Mouse (Mus musculus): Measurements from ENCODE around the gene Samm50.

Gene Samm50

DNA sequence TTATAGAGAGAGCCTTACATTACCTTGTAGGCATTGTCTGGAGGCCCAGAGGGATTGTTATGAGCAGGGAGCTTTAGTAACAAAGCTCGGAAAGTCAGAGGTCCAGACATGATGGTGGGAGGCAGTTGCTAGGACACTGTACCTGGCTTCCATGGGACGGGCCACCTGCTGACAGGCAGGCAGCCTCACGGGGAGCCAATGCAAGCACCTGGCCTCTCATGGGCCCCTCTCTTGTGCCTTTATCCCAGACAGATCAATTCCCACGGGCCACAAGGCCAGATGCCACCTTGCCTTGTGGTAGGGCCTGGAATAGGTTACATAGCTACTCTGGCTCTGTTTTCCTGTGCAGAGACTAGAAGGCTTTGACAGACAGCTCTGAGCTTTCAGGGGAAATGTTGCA is 19.5 kb downstream of the Samm50 start:
- peak; percentile 33 for DNase-seq (ENCODE audit: low spot score)

DNA sequence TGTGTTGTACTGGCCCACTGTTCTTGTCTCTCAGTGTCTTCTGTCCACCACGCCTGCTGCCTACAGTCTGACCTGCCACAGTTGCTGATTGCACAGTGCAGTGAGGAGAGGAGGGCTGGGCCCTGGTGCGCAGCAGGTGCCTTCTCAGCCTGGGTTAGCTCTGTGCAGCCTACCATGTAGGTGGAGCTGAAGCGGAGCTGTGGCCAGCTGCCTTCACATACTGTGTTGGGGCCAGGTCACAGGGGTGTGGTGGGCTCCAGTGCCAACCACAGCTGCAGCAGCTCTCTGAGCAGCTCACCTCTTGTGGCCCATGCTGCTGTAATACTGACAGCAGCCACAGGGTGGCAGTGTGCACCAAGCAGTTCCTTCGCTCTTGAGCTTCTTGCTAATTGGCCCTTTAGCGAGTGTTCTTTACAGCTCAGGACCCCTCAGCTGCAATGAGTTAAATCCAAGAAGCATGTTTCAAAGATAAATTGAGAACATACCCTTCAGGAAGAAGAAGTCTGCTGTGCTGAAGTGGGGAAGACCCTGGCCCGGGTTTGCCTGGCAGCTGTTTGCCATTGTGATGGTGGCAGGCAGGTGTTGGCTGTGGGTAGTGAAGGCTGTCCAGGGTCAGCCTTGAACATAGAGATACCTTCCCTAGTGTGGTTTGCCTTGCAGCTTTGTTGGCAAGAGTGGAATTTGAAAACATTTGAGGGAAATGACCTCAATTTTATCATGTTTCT is 20.2 kb downstream of the Samm50 start:
- DNase-seq (ENCODE audit: low spot score), result peak; percentile 93

DNA sequence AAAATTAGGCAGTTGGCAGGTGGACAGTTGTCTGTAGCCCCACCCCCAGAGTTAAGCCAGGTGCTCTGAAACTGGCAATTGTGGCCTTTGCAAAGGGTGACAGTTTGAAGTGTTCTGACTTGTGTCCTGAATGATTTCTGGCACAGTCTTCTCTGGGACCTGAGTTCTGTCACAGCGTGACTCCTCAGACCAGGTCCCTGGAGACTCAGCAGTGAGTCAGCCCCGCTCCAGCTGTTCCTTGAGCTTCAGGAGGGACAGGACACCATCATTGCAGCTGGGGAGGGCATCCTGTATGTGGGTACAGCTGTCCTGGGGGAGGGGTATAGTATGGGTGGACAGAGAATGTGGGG is 20.7 kb downstream of the Samm50 start:
- peak; percentile 82 for DNase-seq (ENCODE audit: low spot score)

DNA sequence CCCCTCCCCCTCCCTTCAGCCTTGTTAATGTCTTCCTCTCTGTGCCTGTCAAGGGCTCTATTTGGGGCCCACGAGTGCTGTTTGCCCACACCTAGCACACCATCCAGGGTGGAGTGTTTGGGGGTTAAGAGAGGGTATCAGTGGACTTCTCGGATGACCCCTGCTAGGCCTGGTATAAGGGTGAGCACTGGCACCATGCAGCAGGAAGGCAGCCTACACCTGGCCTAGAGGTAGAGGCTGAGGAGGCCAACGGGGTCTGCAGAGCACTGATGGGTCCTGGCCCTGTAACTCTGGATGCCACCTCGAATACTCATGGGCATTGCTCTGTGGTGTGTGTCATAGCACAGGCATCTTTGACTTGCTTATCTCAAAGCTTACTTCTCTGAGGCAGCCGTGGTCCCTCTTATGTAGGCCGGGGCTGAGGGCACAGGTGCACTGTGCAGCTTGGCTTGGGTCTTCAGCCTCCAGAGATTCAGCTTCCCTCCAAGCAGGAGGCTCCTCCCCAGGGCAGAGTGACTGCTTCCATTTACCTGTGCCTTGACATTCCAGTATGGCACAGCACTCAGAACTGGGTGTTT is 21.2 kb downstream of the Samm50 start:
- DNase-seq (ENCODE audit: low spot score), result no peak

DNA sequence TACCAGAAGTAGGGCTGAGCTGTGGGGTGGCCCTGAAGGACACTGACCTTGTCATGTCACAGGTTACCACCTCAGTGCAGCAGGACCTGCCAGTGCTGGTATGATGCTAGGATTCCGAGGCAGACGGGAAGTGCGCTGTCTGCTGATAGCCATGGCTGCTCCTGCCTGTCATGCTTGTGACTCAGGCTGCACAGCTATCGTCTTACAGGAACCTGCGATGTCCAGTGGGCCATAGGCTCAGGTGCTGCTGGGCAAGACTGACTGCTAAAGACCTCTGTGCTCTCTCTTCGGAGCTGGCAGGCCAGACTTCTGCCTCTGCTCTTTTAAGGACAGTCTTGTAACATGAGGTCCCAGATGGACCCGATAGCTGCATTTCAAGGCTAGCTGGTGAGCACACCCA is 22.4 kb downstream of the Samm50 start:
- DNase-seq (ENCODE audit: low spot score), result no peak

DNA sequence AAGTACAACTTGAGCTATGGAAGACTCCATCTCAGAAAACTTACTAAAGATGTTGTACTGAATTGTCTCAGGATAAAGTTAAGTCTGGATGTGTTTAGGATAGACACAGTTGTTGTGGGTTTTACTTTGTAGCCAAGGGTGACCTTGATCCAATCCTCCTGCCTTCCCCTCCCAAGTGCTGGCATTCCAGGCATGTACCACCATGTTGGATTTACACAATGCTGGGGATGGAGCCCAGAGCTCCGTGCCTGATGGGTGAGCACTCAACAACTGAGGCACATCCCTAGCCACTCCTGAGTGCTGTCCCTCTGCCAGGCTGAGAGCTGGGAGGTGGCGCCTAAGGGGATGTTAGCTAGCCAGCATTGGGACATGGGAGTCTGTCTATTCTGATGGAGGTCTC is 23.2 kb downstream of the Samm50 start:
- no peak for DNase-seq (ENCODE audit: low spot score)

DNA sequence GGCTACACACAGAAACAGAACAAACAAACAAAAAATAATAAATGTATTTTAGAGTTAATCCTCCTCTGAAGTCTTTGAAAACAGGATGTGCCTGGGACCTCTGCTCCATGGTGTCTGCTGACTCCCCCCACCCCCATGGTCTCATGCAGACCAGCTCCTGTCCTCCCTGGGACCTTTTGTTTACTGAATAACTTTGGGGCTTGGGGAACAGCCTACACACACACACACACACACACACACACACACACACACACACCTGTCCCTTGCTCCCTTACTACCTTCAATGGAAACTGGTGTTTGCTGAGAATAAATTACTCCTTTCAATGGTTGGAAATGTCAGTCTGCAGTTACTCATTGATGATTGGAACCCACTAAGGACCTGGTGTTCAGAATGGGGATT is 24.0 kb downstream of the Samm50 start:
- DNase-seq (ENCODE audit: low spot score), result no peak

DNA sequence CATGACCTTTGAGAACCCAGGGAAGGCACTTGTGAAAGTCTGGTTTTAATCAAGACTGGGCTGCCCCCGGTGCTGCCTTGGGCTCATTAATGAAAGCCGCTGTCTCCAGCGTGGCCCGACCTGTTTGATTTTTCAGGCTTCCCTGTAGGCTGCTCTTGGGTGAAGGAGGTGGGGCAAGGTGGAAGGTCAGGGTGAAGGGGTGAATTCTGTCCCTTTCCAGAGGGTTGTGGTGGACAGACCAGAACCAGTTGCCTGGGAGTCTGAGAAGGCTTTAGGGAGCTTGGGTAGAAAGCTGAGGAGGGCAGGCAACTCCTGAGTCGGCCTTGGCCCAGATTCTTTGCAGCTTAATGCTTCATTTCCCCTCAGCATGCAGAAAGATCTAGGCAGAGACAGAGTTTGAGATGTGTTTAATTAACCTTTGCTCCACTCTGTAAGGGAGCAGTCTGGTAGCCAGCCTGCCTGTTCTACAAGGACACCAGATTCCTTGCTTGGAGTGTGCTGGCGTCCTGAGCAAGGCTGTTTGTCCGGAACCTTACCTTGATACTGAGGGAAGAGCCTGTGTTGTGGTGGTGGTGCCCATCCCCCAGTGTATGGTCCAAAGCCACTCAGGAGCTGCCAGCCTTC is 24.5 kb downstream of the Samm50 start:
- DNase-seq (ENCODE audit: low spot score), result no peak

DNA sequence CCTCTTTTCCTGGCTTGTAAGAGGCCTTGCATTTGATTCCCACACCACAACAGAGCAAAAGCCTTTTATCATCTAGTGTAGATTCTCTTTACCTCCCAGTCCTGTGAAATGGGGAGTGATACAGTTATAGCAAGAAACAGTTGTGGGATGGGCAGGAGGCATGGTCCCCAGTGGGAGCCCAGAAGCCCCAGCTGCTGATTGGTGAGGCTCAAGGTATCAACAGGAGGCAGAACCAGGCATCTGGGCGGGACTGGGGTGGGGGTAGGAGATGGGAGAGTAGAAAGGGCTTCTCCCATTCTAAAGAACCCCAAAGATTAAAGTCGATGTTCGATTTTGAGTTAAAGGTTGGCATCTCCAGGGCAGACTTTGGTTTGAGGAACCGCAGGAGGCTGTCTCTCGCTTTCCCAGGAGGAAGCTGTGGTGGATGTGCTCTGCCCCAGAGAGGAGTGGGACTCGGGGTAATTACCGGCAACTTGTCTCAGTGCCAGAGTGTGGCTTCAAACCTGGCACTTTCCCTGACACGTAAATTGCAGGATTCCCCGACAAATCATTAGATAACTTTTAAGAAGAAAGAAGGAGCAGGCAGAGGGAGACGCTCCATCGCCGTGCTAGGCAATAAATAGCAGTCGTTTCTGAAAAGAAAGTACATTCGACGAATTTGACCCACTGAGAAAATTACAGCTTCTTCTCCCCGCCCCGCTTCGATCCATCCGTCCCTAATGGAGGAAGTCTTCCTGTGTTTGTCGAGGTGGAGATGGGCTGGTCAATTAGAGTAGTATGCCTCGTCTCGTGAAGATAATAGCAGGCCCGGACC is 26.1 kb downstream of the Samm50 start:
- DNase-seq (ENCODE audit: low spot score), result no peak

DNA sequence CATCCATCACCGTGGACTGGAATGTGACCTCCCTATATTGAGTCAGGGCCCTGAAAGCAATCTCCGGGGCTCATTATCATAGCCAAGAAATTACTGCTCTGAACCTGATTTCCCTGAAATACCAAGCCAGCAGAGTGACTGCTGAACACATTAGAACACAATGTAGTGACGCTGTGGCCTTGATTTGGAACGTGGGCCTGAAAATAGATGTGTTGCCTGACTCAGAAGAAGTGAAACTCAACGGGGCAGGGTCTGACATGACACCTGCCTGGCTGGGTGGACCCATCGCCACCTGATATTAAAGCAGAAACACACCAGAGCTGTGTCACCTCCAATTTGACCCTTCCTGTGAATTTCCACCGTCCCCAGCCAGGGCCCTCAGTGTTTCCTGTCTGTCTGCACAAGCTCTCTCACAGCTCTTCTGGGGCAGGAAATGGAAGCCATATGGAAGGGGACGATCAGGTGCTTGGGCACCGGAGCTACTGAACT is 26.8 kb downstream of the Samm50 start:
- DNase-seq (ENCODE audit: low spot score), result no peak

DNA sequence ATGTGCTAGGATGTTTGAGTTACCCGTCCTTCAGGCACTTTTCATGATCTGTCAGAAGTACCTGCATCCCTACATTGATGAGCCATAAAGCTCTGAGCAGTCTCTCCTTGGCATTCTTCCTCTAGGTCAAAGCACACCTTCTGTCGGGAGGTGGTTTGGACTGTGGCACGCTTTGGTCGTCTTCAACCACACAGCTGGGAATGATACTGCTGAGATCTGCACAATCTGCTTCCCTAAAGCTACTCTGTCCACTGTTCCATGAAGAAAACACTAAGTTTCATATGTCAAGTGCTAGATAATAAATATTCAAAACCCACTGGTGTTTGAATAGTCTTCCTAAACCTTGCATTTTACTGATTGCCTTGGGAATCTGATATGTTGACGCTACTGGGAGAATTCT is 29.5 kb downstream of the Samm50 start:
- DNase-seq (ENCODE audit: low spot score), result no peak

DNA sequence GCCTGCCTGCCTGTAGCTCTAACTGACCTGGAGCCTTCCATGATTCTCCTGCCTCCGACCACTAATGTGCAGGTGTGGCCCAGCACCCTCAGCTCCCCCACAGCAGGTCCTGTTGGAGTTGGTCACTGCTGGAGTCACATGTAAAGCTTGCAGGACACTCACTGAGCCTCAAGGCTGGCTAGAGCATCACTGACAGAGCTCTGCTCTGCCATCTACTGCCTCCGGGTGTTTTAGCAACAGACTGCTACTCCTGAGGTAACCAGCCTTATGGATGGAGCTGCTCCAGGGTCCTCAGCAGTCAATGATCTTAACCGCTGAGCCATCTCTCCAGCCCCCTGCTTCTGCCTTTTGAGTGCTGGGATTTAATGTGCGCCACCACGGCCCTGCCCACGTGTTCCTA is 31.4 kb downstream of the Samm50 start:
- peak; percentile 59 for DNase-seq (ENCODE audit: low spot score)

DNA sequence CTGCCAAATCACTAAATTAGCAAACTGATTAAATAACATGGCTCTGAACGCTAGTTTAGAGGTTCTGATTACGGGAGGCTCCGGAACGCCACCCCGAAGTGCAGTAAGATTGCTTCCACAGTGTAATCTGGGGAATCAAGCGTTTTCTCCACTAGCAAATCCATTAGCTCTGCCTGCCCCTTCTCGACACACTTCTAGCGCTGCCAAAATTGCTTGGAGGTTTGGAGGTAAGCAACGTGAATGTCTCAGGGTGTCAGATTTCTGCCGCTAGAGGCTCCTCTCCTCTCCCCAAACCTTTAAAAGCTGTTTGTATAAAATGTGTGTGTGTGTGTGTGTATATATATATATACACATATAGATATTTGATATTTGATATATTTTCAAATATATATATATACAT is 32.7 kb downstream of the Samm50 start:
- no peak for DNase-seq (ENCODE audit: low spot score)

DNA sequence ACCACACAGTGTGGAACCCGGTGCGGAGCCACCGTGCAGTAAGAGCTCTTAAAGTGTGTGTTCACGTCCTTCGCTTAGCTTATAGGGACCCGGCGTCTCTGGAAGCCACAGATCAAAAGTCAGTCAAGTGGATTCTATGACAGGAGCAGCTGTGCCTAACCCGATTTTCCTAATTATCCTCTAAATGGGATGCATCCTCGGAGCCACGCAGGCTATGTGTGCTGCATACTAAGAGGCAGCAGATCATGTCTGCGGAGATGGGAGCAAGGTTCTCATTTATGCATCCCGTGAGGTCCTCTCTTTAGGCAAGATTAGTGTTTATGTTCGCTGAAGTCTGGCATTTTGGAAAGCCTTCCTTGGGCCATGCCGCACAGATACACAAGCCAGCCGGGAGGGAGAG is 34.9 kb downstream of the Samm50 start:
- peak; percentile 55 for DNase-seq (ENCODE audit: low spot score)

DNA sequence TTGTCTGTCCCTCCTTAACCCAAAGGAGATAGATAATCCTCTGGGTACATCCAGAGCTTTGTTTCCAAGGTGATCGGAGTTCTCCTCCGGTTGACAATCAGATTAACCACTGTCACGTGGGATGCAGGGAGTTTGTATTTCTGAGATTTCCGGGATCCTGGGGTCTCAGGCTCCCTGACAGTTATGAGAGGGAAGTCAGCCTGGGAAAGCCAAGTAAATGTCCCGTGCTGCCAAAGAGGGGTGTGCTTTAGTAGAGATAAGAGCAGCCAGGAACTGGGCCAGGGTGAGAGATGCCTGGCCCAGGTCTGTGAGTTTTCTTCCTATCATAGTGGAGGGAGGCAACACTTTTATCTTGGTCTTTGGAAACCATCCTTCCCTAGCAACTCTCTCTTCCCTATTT is 38.6 kb downstream of the Samm50 start:
- DNase-seq (ENCODE audit: low spot score), result no peak

DNA sequence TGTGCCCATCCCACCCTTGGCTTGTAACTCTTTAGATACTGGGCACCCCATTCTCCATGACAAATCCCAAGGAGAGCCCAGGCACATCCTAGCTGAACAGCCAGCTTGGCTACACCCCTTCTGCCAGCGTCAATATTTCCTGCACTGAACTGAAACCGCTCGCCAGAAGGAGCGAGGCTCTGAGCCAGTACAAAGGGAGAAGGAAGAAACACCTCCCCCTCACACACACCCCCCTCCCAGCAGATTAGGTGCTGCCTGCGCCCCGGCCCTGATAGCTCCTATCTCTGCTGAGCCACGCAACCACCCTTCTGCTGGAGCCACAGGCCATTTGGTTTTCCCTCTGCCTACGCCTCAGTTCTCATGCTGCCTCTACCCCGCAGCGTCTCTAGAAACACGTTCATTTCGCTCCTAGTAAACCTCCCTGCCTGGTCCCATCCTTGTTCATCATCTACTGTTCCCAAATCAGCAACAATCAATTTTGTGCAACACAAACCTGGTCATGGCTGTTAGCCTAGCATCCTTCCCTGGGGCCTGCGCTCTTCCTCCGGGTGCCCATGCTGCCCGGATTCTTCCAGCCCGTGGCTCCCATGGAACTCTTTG is 39.2 kb downstream of the Samm50 start:
- peak; percentile 52 for DNase-seq (ENCODE audit: low spot score)

DNA sequence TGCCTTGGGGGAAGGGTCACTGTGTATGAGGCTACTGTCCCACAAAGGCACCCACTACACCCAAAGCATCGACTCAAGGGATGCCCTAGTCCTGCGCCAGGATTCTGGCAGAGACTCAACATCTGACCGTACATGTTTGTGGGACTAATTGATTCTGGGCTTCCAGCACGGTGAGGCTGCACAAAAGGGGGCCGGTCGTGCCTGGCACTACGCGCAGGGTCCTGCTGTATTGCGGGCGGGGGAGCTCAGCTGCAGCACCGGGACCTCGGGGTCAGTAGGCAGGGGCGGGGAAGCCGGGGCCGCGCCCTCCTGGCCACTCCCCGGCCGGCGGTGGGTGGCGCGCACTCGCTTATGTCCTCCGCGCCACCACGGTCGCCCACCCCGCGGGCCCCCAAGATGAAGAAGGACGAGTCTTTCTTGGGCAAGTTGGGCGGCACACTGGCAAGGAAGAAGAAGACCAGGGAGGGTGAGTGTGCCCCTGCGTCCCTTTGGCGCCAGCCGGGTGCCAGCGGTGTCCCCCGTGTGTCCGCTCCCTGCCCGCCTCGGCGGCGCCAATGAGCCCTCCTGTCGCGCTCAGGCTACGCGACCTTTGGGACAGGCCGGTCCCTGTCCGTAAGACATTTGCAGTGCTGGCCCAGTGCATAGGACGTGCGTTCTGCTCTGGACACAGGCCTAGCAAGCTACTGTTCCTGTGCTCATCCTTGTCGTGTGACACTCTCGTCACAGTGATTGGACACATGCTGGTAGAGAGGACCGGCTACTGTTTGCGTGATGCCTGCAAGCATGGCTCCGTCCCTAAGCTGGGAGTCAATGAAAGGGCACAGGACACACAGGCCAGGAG is 39.9 kb downstream of the Samm50 start, which contains the start of gene Parvb:
TSS of gene Parvb (plus strand) at position 323 of the 841 bp plus-strand sequence.
- DNase-seq (ENCODE audit: low spot score), result peak; percentile 65

DNA sequence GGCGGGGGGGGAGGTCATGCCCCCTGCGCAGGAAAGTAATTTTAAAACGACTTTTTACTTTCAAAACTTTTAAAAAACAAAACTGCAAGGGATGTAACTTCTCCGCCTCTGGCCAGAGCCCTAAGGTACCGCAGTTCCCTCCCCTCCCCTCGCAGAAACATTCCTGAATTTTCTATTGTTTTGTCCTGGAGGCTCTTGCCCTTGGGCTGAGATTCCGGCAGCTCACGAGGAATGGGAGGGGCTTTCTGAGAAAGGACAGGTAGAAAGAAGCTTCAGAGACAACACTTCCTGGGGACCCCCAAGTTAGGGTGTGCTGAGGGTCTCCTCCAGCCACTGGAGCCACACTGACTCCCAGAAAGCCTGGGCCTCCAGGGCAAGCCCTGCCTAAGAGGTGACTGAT is 40.6 kb downstream of the Samm50 start:
- no peak for DNase-seq (ENCODE audit: low spot score)

DNA sequence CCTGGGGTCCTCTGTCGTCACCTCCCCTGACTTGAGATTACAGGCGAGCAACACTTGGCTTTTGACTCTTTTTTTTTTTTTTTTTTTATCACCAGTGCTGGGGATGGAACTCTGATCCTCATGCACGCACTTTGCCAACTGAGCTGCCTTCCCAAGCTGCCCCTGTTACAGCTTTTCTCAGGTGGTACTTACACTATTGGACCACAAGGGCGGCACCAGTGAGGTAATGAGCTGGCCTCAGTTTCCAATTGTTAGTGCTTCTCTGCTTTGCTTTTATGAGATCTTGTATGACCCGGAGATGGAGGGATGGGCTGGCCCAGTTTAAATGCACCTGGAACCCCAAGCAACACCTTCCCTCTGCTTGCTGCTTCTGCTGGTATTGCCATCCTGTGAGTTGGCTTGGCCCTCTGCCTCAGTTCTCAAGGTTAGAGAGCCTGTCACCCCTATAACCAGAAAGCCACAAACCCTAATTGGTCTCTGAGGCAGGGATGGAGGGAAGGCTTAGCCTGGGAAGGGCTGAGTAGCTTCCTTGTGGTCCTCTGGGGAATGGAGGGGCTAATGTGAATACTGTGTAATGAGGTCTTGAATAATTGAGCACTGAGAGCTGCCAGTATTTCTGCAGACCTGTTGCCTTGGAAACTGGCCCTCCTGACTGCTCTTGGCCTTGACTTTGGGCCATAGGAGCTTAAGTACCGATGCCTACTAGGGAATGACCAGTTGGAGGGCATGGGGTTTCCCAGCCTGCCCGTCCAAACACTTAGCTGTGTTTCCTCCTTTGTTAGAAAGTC is 42.9 kb downstream of the Samm50 start:
- peak; percentile 55 for DNase-seq (ENCODE audit: low spot score)

DNA sequence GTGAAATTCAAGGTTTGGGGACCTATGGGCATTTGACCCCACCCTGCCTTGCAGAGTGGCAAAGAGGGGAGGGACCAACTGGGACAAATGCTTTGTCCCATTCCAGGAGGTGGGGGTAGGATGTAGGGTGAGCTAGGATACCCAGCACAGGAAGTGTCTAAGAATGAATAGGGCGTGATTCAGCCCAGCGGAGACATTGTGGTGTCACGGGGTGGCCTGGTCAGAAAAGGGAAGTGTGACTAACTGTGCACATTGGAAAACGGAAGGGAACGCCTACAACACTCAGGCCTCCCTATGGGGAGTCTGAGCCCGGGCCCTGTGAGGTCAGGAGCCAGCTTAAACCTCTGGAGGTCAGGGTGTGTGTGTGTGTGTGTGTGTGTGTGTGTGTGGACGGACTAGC is 43.6 kb downstream of the Samm50 start:
- no peak for DNase-seq (ENCODE audit: low spot score)

All from MN1 (cell line).